Mouse (Mus musculus) embryonic fibroblast, embryonic 13.5 days (primary cell): ENCODE data around the gene Col3a1.

Source experiments
- CTCF ChIP-seq: IDR thresholded peaks from 2 replicates; pipeline ENCODE4 v1.5.1; 2011; ENCODE audit warnings: mild to moderate bottlenecking, control low read depth, low read length, moderate library complexity, borderline replicate concordance; ENCODE audit not compliant: insufficient read depth
- POLR2A ChIP-seq: IDR thresholded peaks from 2 replicates; pipeline ENCODE4 v1.6.1; 2011; ENCODE audit warnings: low read depth, mild to moderate bottlenecking, control low read depth, low read length, moderate library complexity

- TF ChIP-seq POLR2A: no peak
- no peak for TF ChIP-seq CTCF
Observed at GRCm38 (mm10) chr1:45311962-45312361, 624 bp downstream of the Col3a1 start.
